Mouse (Mus musculus) midbrain, embryonic 12.5 days (tissue): Measurements from ENCODE around the gene Ddx25. TPM values are rescaled to one million over a fixed set of nuclear protein-coding genes. Genes with fewer than 3 reads are reported as not detected.
A peak's percentile ranks its signal among the peaks of the same experiment; 100 is the strongest.

Experiments
- ATAC-seq: fragments of 200-750 bp; cut with Nextera tagmentation; 2 replicates; pipeline ENCODE4 v1.8.0; 2017; ENCODE audit warnings: low read depth, moderate TSS enrichment, moderate library complexity; ENCODE audit not compliant: low FRiP score
- H3K27ac ChIP-seq: fragments of 300-500 bp; sonication (generic); replicated peaks from 2 replicates; pipeline ENCODE4 v1.5.1; 2016; ENCODE audit warnings: mild to moderate bottlenecking
- H3K27me3 ChIP-seq: fragments of 300-500 bp; sonication (generic); 2 replicates; pipeline ENCODE4 v1.6.1; 2016; ENCODE audit warnings: mild to moderate bottlenecking
- H3K36me3 ChIP-seq: fragments of 300-500 bp; sonication (generic); 2 replicates; pipeline ENCODE4 v1.6.1; 2016
- H3K4me1 ChIP-seq: fragments of 300-500 bp; sonication (generic); 2 replicates; pipeline ENCODE4 v1.6.1; 2016
- H3K4me2 ChIP-seq: fragments of 300-500 bp; sonication (generic); replicated peaks from 2 replicates; pipeline ENCODE4 v1.6.1; 2016; ENCODE audit warnings: mild to moderate bottlenecking, moderate library complexity
- H3K4me3 ChIP-seq: fragments of 300-500 bp; sonication (generic); 2 replicates; pipeline ENCODE4 v1.5.1; 2016; ENCODE audit warnings: mild to moderate bottlenecking
- H3K9ac ChIP-seq: fragments of 300-500 bp; sonication (generic); replicated peaks from 2 replicates; pipeline ENCODE4 v1.6.1; 2016; ENCODE audit warnings: mild to moderate bottlenecking, moderate library complexity
- H3K9me3 ChIP-seq: fragments of 300-500 bp; sonication (generic); 2 replicates; pipeline ENCODE4 v1.6.1; 2016; ENCODE audit warnings: mild to moderate bottlenecking
- WGBS: fragments of 180-500 bp; shearing (Covaris S2); methylation state at CpG from one replicate; pipeline ENCODE4 v1.1.7; 2016; 5-methylcytosine and 5-hydroxymethylcytosine counted together
- polyA plus RNA-seq: library from polyadenylated mRNA; unstranded; fragments of >200 nt; fragmentation: Nextera tagmentation; extraction: Ambion mirVana; gene quantifications from 2 replicates; pipeline ENCODE4 v1.2.1, GENCODE M21; 2016

The Ddx25 gene
- polyA plus RNA-seq, 1 experiment from 2014 or later: 11.0 TPM

- Histone ChIP-seq H3K9me3 (no peaks in the 10 kb centered on the region), H3K9ac (no peak overlapping the region), H3K27ac (no peak overlapping the region), H3K4me2 (no peak overlapping the region), H3K4me3 (no peak overlapping the region), H3K27me3 (peaks cover 5% of the 10 kb centered on the region; the same call in 1 of the 2 replicates), H3K4me1 (0 out of 2 replicates have a peak, but pooled peaks cover 3% of the 10 kb centered on the region), H3K36me3 (no peaks in the 10 kb centered on the region)
- ATAC-seq: no peak
- WGBS: 77% methylated on average over 4 of the region's 4 CpGs
Observed at GRCm38 (mm10) chr9:35535876-35536275, 22.5 kb downstream of the Ddx25 start.

- Histone ChIP-seq H3K27ac (no peak overlapping the region), H3K36me3 (no peaks in the 10 kb centered on the region), H3K9ac (no peak overlapping the region), H3K27me3 (peaks cover 4% of the 10 kb centered on the region; the same call in 1 of the 2 replicates), H3K4me3 (no peak overlapping the region), H3K4me1 (0 out of 2 replicates have a peak, but pooled peaks cover 3% of the 10 kb centered on the region), H3K9me3 (no peaks in the 10 kb centered on the region), H3K4me2 (no peak overlapping the region)
- peak; percentile 92 for ATAC-seq
- WGBS: 10% methylated on average over 2 of the region's 2 CpGs
Observed at GRCm38 (mm10) chr9:35535110-35535509, 23.2 kb downstream of the Ddx25 start.

- ATAC-seq: no peak
- no peak overlapping the region for H3K9ac ChIP-seq
- no peaks in the 10 kb centered on the region; the same call in 1 of the 2 replicates for H3K27me3 ChIP-seq
- H3K9me3 ChIP-seq: no peaks in the 10 kb centered on the region
- H3K4me2 ChIP-seq: no peak overlapping the region
- no peak overlapping the region for H3K4me3 ChIP-seq
- H3K36me3 ChIP-seq: no peaks in the 10 kb centered on the region
- WGBS: 86% methylated on average over 9 of the region's 9 CpGs
- no peak overlapping the region for H3K27ac ChIP-seq
- H3K4me1 ChIP-seq: no peaks in the 10 kb centered on the region
Observed at GRCm38 (mm10) chr9:35533266-35533665, 25.1 kb downstream of the Ddx25 start.

DNA sequence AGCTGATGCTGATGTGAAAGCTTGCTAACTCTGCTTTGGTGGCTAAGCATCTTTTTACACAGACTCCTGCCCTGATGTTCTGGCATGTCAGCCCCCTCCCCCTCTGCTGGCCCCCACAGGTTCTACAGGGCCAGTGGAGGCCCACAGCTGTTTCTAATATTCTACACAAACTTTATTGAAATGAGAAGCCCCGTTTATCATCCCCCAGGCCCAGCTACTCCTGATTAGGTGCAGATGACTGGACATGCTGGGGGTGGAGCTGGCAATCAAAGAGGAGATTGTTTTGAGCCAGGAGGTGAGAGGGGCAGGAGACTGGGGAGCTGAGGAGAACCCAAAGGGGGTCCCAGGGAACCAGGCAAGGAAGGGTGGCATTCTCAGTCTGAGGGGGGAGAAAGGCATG is 28.5 kb downstream of the Ddx25 start:
- Histone ChIP-seq H3K27me3 (no peaks in the 10 kb centered on the region; the same call in 1 of the 2 replicates), H3K4me1 (no peaks in the 10 kb centered on the region), H3K27ac (no peak overlapping the region), H3K9ac (no peak overlapping the region), H3K36me3 (no peaks in the 10 kb centered on the region), H3K4me2 (no peak overlapping the region), H3K9me3 (no peaks in the 10 kb centered on the region), H3K4me3 (no peak overlapping the region)
- WGBS: 27% methylated on average over 1 of the region's 1 CpGs
- ATAC-seq: no peak

- no peaks in the 10 kb centered on the region; the same call in 1 of the 2 replicates for H3K27me3 ChIP-seq
Observed at GRCm38 (mm10) chr9:35529141-35529540, 29.2 kb downstream of the Ddx25 start.

GRCm38 (mm10) chr9:35523941-35524411 is 34.4 kb downstream of the Ddx25 start:
- Histone ChIP-seq H3K4me1 (peaks cover 12% of the 10 kb centered on the region), H3K36me3 (no peaks in the 10 kb centered on the region), H3K4me2 (peak overlapping the region; percentile 25; the same call in 1 of the 2 replicates), H3K9me3 (no peaks in the 10 kb centered on the region), H3K9ac (no peak overlapping the region), H3K27ac (no peak overlapping the region), H3K27me3 (no peaks in the 10 kb centered on the region), H3K4me3 (no peak overlapping the region)
- WGBS: 24% methylated on average over 7 of the region's 7 CpGs
- peak; percentile 78 for ATAC-seq

More at GRCm38 (mm10) chr9:35529141-35529540, 29.2 kb downstream of the Ddx25 start:
- Histone ChIP-seq H3K4me2 (no peak overlapping the region), H3K4me3 (no peak overlapping the region), H3K36me3 (no peaks in the 10 kb centered on the region), H3K9me3 (no peaks in the 10 kb centered on the region), H3K4me1 (peaks cover under 1% of the 10 kb centered on the region; the same call in 1 of the 2 replicates), H3K27ac (no peak overlapping the region), H3K9ac (no peak overlapping the region)
- 71% methylated on average over 3 of the region's 3 CpGs for WGBS
- ATAC-seq: no peak

GRCm38 (mm10) chr9:35523541-35523940 is 34.8 kb downstream of the Ddx25 start:
- H3K27me3 ChIP-seq: no peaks in the 10 kb centered on the region
- peak overlapping the region; percentile 25; the same call in 1 of the 2 replicates for H3K4me2 ChIP-seq
- H3K4me3 ChIP-seq: no peak overlapping the region
- no peak overlapping the region for H3K9ac ChIP-seq
- peaks cover 12% of the 10 kb centered on the region for H3K4me1 ChIP-seq
- peak; percentile 56; the same call in 1 of the 2 replicates for ATAC-seq
- no peak overlapping the region for H3K27ac ChIP-seq
- 18% methylated on average over 5 of the region's 5 CpGs for WGBS
- H3K9me3 ChIP-seq: no peaks in the 10 kb centered on the region
- H3K36me3 ChIP-seq: no peaks in the 10 kb centered on the region

DNA sequence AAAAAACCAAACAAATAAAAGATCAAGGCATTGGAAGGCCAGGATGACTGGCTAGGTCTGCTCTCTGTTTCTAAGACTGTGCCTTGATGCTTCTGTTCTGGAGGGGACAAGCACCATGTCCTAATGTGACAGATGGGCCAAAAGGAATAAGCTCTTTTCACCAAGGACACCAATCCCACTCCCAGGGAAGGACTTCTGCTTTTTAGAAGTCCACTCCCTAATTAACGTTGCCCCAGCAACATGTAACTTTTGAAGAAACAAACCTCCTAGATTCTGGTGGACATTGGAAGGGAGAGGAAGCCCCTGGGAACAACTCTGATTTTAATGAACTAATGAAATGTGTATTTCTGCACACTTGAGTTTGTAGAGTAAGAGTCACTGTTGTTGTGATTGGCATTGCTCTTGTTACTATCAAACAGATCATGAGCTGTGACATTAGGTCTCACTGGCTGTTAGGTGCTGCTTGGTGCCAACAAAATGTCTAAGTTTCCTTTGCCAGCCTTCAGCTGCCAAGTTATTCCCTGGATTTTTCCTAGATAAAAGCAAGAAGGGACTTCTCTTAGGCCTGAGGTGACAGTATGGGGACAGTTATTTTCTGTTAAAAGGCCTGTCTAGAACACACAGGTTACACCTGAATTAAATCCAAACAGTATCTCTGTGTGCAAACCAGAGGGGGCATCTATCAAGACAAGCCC is 35.4 kb downstream of the Ddx25 start:
- H3K4me2 ChIP-seq: no peak overlapping the region
- WGBS: 54% methylated on average over 1 of the region's 1 CpGs
- H3K4me1 ChIP-seq: peaks cover 12% of the 10 kb centered on the region
- H3K9me3 ChIP-seq: no peaks in the 10 kb centered on the region
- no peak overlapping the region for H3K4me3 ChIP-seq
- no peak for ATAC-seq
- no peak overlapping the region for H3K9ac ChIP-seq
- no peaks in the 10 kb centered on the region for H3K27me3 ChIP-seq
- no peak overlapping the region for H3K27ac ChIP-seq
- H3K36me3 ChIP-seq: no peaks in the 10 kb centered on the region

DNA sequence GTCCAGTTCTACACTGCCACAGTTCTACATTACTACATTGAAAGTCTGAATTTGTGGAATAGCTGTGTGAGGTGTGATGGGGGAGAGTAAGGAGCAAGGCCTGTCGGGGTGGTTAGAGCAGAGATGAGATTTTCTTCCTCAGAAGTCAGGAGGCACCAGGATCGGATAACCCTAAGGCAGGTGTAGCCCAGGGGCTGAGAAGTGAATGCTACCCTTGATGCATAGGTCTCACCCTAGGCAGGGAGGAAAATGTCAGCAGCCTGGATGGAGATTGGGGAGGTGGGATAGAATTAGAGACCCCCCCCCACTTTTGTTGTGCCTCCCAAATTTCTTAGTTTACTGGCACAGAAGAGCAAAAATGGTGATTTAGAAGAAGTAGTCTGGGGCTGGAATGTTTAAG is 36.1 kb downstream of the Ddx25 start:
- no peak overlapping the region for H3K4me2 ChIP-seq
- no peaks in the 10 kb centered on the region for H3K36me3 ChIP-seq
- no peak overlapping the region for H3K27ac ChIP-seq
- no peak overlapping the region for H3K4me3 ChIP-seq
- H3K9ac ChIP-seq: no peak overlapping the region
- peaks cover 12% of the 10 kb centered on the region for H3K4me1 ChIP-seq
- H3K9me3 ChIP-seq: no peaks in the 10 kb centered on the region
- H3K27me3 ChIP-seq: no peaks in the 10 kb centered on the region
- 83% methylated on average over 2 of the region's 2 CpGs for WGBS
- no peak for ATAC-seq

DNA sequence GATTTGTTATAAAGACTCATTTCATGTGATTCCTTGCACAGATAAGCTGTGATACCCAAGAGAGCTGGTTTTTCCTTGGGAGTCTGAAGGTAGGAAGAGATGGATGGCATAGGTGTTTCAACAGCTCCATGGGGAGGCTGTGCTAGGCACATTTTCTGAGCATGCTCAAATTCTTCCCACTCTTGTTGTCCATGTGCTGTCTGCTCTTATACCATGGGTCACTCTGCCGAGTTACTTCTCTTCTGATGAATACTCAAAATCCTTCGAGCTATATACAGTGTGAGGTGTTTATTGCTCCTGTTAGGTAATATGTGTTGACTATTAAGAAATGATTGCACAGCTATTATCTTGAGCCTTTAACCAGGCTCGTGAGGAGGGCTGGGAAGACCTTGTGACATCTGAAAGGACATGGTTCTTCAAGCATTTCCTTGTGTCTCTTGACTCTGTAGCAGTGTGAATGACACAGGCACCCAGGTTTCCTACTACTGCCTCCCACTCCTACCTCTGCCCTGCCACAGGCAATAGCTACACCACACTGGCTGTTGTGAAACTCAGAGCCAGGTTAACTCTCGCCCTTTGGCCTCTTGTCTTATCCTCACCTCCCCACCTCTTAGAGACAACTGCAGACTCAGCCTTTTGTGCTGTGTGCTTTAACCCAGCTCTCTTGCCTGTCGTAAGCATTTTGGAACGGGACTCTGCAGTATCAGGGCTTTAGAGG is 37.5 kb downstream of the Ddx25 start:
- Histone ChIP-seq H3K4me2 (no peak overlapping the region), H3K36me3 (no peaks in the 10 kb centered on the region), H3K9me3 (no peaks in the 10 kb centered on the region), H3K27ac (no peak overlapping the region), H3K4me1 (peaks cover 12% of the 10 kb centered on the region), H3K9ac (no peak overlapping the region), H3K27me3 (no peaks in the 10 kb centered on the region), H3K4me3 (no peak overlapping the region)
- ATAC-seq: no peak
- 84% methylated on average over 6 of the region's 6 CpGs for WGBS

- Histone ChIP-seq H3K4me2 (no peak within 1 kb of the TSS), H3K27ac (no peak within 1 kb of the TSS), H3K27me3 (no peaks in the 10 kb centered on the region), H3K9ac (no peak within 1 kb of the TSS), H3K4me3 (no peak within 1 kb of the TSS), H3K4me1 (peaks cover 3% of the 10 kb centered on the region), H3K9me3 (no peaks in the 10 kb centered on the region), H3K36me3 (no peaks in the 10 kb centered on the region)
- ATAC-seq: no peak
- 80% methylated on average over 3 of the region's 3 CpGs for WGBS
Observed at GRCm38 (mm10) chr9:35518169-35518568, 40.2 kb downstream of the Ddx25 start, which contains the start of gene Gm1113. Gene Gm1113, minus strand, starts transcription at chr9:35518269.

DNA sequence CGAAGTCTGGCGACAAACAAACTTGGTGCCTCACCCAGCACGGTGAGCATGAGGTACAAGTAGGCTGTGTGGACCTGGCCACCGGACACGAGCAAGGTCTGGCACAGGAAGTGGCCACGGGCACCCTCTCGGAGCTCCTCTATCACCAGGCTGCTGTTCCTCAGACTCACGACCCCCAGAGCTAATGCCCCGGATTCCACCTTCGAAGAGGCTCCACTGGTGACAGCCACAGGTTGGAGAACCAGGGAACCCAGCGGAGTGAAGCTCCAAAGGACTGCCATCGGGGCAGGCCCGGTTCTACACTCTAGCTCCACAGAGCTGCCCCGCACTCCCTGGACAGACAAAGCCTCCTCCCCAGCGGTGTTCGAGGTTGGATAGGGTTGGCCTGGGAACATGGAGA is 41.6 kb downstream of the Ddx25 start:
- Histone ChIP-seq H3K4me1 (no peaks in the 10 kb centered on the region), H3K4me3 (no peak overlapping the region), H3K9me3 (no peaks in the 10 kb centered on the region), H3K27me3 (no peaks in the 10 kb centered on the region), H3K9ac (no peak overlapping the region), H3K36me3 (no peaks in the 10 kb centered on the region), H3K27ac (no peak overlapping the region), H3K4me2 (no peak overlapping the region)
- ATAC-seq: no peak
- WGBS: 91% methylated on average over 16 of the region's 16 CpGs
